Mouse (Mus musculus) bone marrow macrophage, adult 2 months (primary cell): Measurements from ENCODE around the gene Olfm2.

Experiments
- CTCF ChIP-seq: IDR thresholded peaks from 2 replicates; pipeline ENCODE4 v1.5.1; 2012; ENCODE audit warnings: low read depth, mild to moderate bottlenecking, low read length, moderate library complexity
- POLR2A ChIP-seq: IDR thresholded peaks from 2 replicates; pipeline ENCODE4 v1.6.1; 2012; ENCODE audit warnings: mild to moderate bottlenecking, low read depth, low read length, borderline replicate concordance

DNA sequence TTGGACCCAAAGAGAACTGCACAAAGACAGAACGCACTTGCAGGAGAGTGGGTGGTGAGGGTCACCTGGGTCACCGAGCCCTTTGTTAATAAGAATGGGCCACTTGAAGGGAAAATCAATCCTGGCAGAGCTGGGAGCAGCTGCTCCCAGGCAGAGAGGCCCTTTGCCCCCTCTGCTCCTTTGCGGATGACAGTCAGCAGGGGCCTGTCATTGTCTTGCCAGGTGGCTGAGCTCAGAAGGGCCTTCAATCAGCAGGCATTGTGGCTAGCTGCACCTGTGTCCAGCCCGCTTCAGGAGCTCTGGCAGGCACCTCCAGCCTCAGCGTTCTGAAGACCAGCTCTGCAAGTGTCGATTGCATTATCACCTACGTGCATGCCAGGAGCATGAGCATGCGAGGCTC is 48.7 kb downstream of the Olfm2 start:
- TF ChIP-seq CTCF = no peak
- no peak for TF ChIP-seq POLR2A
